Mouse (Mus musculus) bone marrow macrophage, adult 2 months (primary cell): Measurements from ENCODE around the gene Lactbl1.

Experiments
- CTCF ChIP-seq: IDR thresholded peaks from 2 replicates; pipeline ENCODE4 v1.5.1; 2012; ENCODE audit warnings: low read depth, mild to moderate bottlenecking, low read length, moderate library complexity
- POLR2A ChIP-seq: IDR thresholded peaks from 2 replicates; pipeline ENCODE4 v1.6.1; 2012; ENCODE audit warnings: mild to moderate bottlenecking, low read depth, low read length, borderline replicate concordance

- TF ChIP-seq CTCF, result no peak
- TF ChIP-seq POLR2A, result no peak
These were observed 56.8 kb downstream of the Lactbl1 start for GRCm38 (mm10) chr4:136679221-136679620.
